In genomic region chr14:93585432-93586024, GRCm38 (mm10) we compare ENCODE assay signal across 28 mouse cellular contexts.
DNase-seq lines count a peak whose midpoint lies in the region; ATAC-seq and TF ChIP-seq lines count a peak whose summit lies in the region.
"Had no signal": no experiment of that assay in that cellular context is flagged by ENCODE, and none has a peak within 500 bp of the region (broad histone marks: within the 10 kb centered on the region; RNA-seq: fewer than 3 reads in every experiment).

No protein-coding gene starts in this region.

- H3K4me3 ChIP-seq in midbrain, embryonic 11.5 days (ENCODE audit: low read depth, low read length): no peak overlapping the region
- no peak overlapping the region for H3K4me3 ChIP-seq in midbrain, embryonic 10.5 days
- no peak overlapping the region for H3K4me3 ChIP-seq in forebrain, embryonic 15.5 days
- H3K4me3 ChIP-seq in midbrain, postnatal 0 days (ENCODE audit: low read depth, low read length): no peak overlapping the region
- H3K4me3 ChIP-seq: heart, adult 2 months; heart, embryonic 13.5 days; hindbrain, embryonic 15.5 days; intestine, embryonic 15.5 days; limb, embryonic 10.5 days; liver, embryonic 15.5 days; lung, embryonic 15.5 days had no signal

- peak; percentile 64; the same call in 1 of the 2 replicates for ATAC-seq in midbrain, embryonic 11.5 days (ENCODE audit: low FRiP score)
- ATAC-seq in forebrain, embryonic 15.5 days (replicated peaks): peak; percentile 60
- ATAC-seq in midbrain, postnatal 0 days (ENCODE audit: low FRiP score): no peak
- ATAC-seq: intestine, embryonic 15.5 days had no signal

- H3K27me3 ChIP-seq in midbrain, embryonic 11.5 days (ENCODE audit: control insufficient read depth, insufficient read depth, low read length): no peaks in the 10 kb centered on the region
- no peaks in the 10 kb centered on the region for H3K27me3 ChIP-seq in midbrain, embryonic 10.5 days (ENCODE audit: low read depth, poor library complexity, severe bottlenecking)
- H3K27me3 ChIP-seq in forebrain, embryonic 15.5 days: no peaks in the 10 kb centered on the region
- no peaks in the 10 kb centered on the region for H3K27me3 ChIP-seq in midbrain, postnatal 0 days (ENCODE audit: insufficient read depth, low read length)
- H3K27me3 ChIP-seq: heart, embryonic 13.5 days; hindbrain, embryonic 15.5 days; intestine, embryonic 15.5 days; liver, embryonic 15.5 days; lung, embryonic 15.5 days had no signal

- no peak overlapping the region for H3K4me2 ChIP-seq in midbrain, embryonic 11.5 days
- H3K4me2 ChIP-seq in forebrain, embryonic 15.5 days (replicated peaks): no peak overlapping the region
- H3K4me2 ChIP-seq in midbrain, postnatal 0 days (ENCODE audit: low read depth, low read length, poor library complexity, severe bottlenecking): no peak overlapping the region
- H3K4me2 ChIP-seq: heart, embryonic 13.5 days; hindbrain, embryonic 15.5 days; intestine, embryonic 15.5 days; liver, embryonic 15.5 days; lung, embryonic 15.5 days had no signal

- no peak overlapping the region for H3K9ac ChIP-seq in midbrain, embryonic 11.5 days (ENCODE audit: low read length)
- no peak overlapping the region for H3K9ac ChIP-seq in forebrain, embryonic 15.5 days (replicated peaks)
- H3K9ac ChIP-seq in midbrain, postnatal 0 days (replicated peaks; ENCODE audit: low read length, poor library complexity, severe bottlenecking): no peak overlapping the region
- H3K9ac ChIP-seq: heart, embryonic 13.5 days; hindbrain, embryonic 15.5 days; intestine, embryonic 15.5 days; liver, embryonic 15.5 days; lung, embryonic 15.5 days had no signal

- TF ChIP-seq POLR2A in brain, embryonic 14.5 days (IDR thresholded peaks at IDR 0.05; ENCODE audit: borderline replicate concordance, extremely low read depth, insufficient read depth, insufficient read length, poor library complexity, severe bottlenecking): no peak

- no peak for TF ChIP-seq CTCF in brain, embryonic 14.5 days (IDR thresholded peaks at IDR 0.05; ENCODE audit: borderline replicate concordance, extremely low read depth, insufficient read depth, insufficient read length)
- no peak for TF ChIP-seq CTCF in midbrain, postnatal 0 days (IDR thresholded peaks at IDR 0.05)

- DNase-seq in midbrain, embryonic 11.5 days (ENCODE audit: low spot score, missing footprints): no peak
- DNase-seq in midbrain, embryonic 10.5 days (ENCODE audit: low spot score): no peak
- DNase-seq in brain, embryonic 14.5 days (ENCODE audit: low read depth): peak; percentile 88
- DNase-seq in midbrain, postnatal 0 days (ENCODE audit: low spot score): peak; percentile 57
- no peak for DNase-seq in urinary bladder, postnatal 10 days (ENCODE audit: low spot score)
- no peak for DNase-seq in thymus, postnatal 25 days
- DNase-seq in kidney, postnatal 25 days: no peak
- DNase-seq: adrenal gland, postnatal 10 days; cerebellum, adult 9-10 months; gastrocnemius, postnatal 36 days; heart, adult 2 months; heart, postnatal 14 days; kidney, adult 8-10 months; kidney, postnatal 10 days; liver; lung, postnatal 4 days; right cerebral cortex, adult 18-20 months; right cerebral cortex, postnatal 4 days; thymus, adult 18-20 months; thymus, postnatal 4 days had no signal

- H3K36me3 ChIP-seq in midbrain, embryonic 11.5 days (ENCODE audit: control insufficient read depth, insufficient read depth, low read length): no peaks in the 10 kb centered on the region
- no peaks in the 10 kb centered on the region for H3K36me3 ChIP-seq in midbrain, embryonic 10.5 days
- H3K36me3 ChIP-seq in forebrain, embryonic 15.5 days: no peaks in the 10 kb centered on the region
- no peaks in the 10 kb centered on the region for H3K36me3 ChIP-seq in midbrain, postnatal 0 days (ENCODE audit: insufficient read depth, low read length)
- H3K36me3 ChIP-seq: G1E; heart, embryonic 13.5 days; hindbrain, embryonic 15.5 days; intestine, embryonic 15.5 days; limb, embryonic 10.5 days; liver, embryonic 15.5 days; lung, embryonic 15.5 days had no signal

- no peaks in the 10 kb centered on the region for H3K4me1 ChIP-seq in midbrain, embryonic 11.5 days (ENCODE audit: control insufficient read depth, insufficient read depth, low read length)
- H3K4me1 ChIP-seq in midbrain, embryonic 10.5 days: peaks cover 3% of the 10 kb centered on the region
- H3K4me1 ChIP-seq in forebrain, embryonic 15.5 days: peaks cover 5% of the 10 kb centered on the region; the same call in 1 of the 2 replicates
- H3K4me1 ChIP-seq in midbrain, postnatal 0 days (ENCODE audit: insufficient read depth, low read length): no peaks in the 10 kb centered on the region
- H3K4me1 ChIP-seq: heart, embryonic 13.5 days; hindbrain, embryonic 15.5 days; intestine, embryonic 15.5 days; limb, embryonic 10.5 days; liver, embryonic 15.5 days; lung, embryonic 15.5 days had no signal

- H3K27ac ChIP-seq in midbrain, embryonic 11.5 days (ENCODE audit: low read depth, low read length): no peak overlapping the region
- H3K27ac ChIP-seq in midbrain, embryonic 10.5 days (replicated peaks): no peak overlapping the region
- peak overlapping the region; percentile 7; the same call in 1 of the 2 replicates for H3K27ac ChIP-seq in forebrain, embryonic 15.5 days (replicated peaks)
- no peak overlapping the region for H3K27ac ChIP-seq in midbrain, postnatal 0 days (ENCODE audit: low read depth, low read length)
- H3K27ac ChIP-seq: heart, adult 2 months; heart, embryonic 13.5 days; hindbrain, embryonic 15.5 days; intestine, embryonic 15.5 days; limb, embryonic 10.5 days; liver, embryonic 15.5 days; lung, embryonic 15.5 days had no signal

- WGBS in midbrain, embryonic 11.5 days: 54% methylated on average over 3 of the region's 3 CpGs
- 61% methylated on average over 3 of the region's 3 CpGs for WGBS in midbrain, embryonic 10.5 days
- WGBS in forebrain, embryonic 15.5 days: 10% methylated on average over 3 of the region's 3 CpGs
- WGBS in midbrain, postnatal 0 days: 41% methylated on average over 3 of the region's 3 CpGs

- H3K9me3 ChIP-seq in midbrain, embryonic 11.5 days (ENCODE audit: control insufficient read depth, low read length): no peaks in the 10 kb centered on the region
- H3K9me3 ChIP-seq in midbrain, embryonic 10.5 days (replicated peaks): no peaks in the 10 kb centered on the region
- H3K9me3 ChIP-seq in forebrain, embryonic 15.5 days: no peaks in the 10 kb centered on the region
- no peaks in the 10 kb centered on the region for H3K9me3 ChIP-seq in midbrain, postnatal 0 days (ENCODE audit: low read length)
- H3K9me3 ChIP-seq: G1E; heart, embryonic 13.5 days; hindbrain, embryonic 15.5 days; intestine, embryonic 15.5 days; limb, embryonic 10.5 days; liver, embryonic 15.5 days; lung, embryonic 15.5 days had no signal

Comparison
In these comparisons a context has a peak if more than half of its experiments do, and no peak if none do; other contexts are left out.
1. DNase-seq: peak in brain, embryonic 14.5 days (single experiment) and midbrain, postnatal 0 days (single experiment); none in midbrain, embryonic 11.5 days (single experiment), midbrain, embryonic 10.5 days (single experiment), urinary bladder, postnatal 10 days (single experiment), thymus, postnatal 25 days (single experiment) and kidney, postnatal 25 days (0 of 2).